Mouse (Mus musculus): ENCODE measurements around the gene Relt.

DNA sequence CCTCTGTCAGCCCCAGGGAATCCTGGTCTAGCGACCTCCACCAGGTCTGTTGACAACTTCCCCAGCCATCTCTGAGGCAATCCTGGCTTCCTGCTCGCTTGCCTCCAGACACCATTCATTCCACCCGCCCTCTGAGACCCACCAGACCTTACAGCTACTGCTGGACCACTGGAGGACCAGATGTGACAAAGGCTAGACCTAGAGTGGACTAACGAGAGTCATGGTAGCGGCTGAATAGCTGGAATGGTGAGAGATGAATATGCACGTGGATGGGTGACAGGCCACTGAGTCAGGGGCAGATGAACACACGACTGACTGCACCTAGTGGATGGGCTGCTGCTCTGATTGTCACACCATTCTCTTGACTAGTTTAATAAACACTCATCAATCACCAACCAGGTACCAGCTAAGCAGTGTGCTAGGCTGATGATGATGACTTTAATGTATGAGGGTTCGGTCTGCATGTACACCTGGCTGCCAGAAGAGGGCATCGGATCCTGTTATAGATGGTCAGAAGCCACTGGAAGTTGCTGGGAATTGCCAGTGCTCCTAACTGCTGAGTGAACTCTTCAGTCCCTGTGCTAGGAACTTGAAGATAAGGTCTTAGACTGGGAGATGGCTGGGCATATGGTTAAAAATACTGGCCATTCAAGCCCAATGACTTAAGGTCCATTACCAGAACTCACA, 39.3 kb upstream of the Relt start:
- peak; percentile 69 for TF ChIP-seq CTCF (IDR thresholded peaks at IDR 0.05; ENCODE audit: low read depth)
- no peak for TF ChIP-seq EP300 (optimal IDR thresholded peaks at IDR 0.05)

Measured in stomach, postnatal 0 days (tissue).